Mouse (Mus musculus): Measurements from ENCODE around the gene Cdc16. TPM values are rescaled to one million over a fixed set of nuclear protein-coding genes. Genes with fewer than 3 reads are reported as not detected.
"Not testable (repeated sequence)": the region's sequence is repeated elsewhere in the genome, so short reads cannot be mapped to it uniquely, and the experiment has no call there.

Cdc16 gene
- polyA plus RNA-seq, 1 experiment = 80.5 TPM

DNA sequence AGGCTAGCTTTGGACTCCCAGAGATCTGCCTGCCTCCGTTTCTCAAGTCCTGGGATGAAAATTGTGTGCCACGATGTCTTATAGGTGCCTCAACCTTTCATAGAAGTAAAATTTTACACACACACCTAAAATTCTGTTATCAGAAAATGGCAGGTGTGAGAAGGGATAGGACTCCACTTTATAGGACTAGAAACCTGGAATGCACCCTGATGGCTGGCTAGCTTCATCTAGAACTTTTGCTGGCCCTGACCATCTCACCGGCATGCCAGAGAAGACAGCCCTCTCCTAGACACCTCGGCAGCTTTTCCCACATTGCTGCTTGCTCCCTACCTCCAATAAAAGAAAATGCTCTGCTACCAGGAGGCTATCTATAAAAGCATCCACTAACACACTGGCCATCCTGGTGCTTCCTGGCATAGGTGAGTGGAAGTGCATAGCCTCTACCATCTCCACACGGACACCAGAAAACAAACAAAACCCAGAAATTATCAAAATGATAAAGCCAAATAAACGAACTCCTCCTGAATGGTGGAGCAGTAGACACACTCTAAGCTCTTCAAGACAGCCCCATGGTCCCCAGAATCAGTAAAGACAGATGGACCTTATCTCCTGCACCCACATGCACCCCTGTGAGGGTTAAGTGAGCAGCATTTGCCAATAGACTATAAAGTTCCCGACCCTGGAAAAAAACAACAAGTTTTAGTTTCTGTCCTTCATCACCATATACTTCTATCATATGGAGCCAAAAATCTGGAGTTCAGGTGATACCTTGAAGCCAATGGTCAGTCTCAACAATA, 16.5 kb upstream of the Cdc16 start:
- Histone ChIP-seq H3K27ac (ENCODE audit: insufficient read depth, low read length) (no peak overlapping the region), H3K27me3 (ENCODE audit: control insufficient read depth, insufficient read depth, low read length, poor library complexity, severe bottlenecking) (no peaks in the 10 kb centered on the region), H3K9ac (ENCODE audit: low read depth, poor library complexity, severe bottlenecking) (no peak overlapping the region), H3K4me3 (ENCODE audit: low read depth, low read length) (no peak overlapping the region), H3K36me3 (ENCODE audit: control insufficient read depth, insufficient read depth, low read length, poor library complexity, severe bottlenecking) (no peaks in the 10 kb centered on the region), H3K9me3 (replicated peaks; ENCODE audit: control insufficient read depth, insufficient read depth, low read length, poor library complexity, severe bottlenecking) (no peaks in the 10 kb centered on the region), H3K4me1 (ENCODE audit: control insufficient read depth, insufficient read depth, low read length) (no peaks in the 10 kb centered on the region)
- TF ChIP-seq POLR2A (IDR thresholded peaks at IDR 0.05; ENCODE audit: insufficient read depth, low read length) = no peak
- TF ChIP-seq EP300 (IDR thresholded peaks at IDR 0.05; ENCODE audit: insufficient read depth, low read depth, low read length) = no peak
- no peak for TF ChIP-seq CTCF (IDR thresholded peaks at IDR 0.05; ENCODE audit: low read depth, low read length)

DNA sequence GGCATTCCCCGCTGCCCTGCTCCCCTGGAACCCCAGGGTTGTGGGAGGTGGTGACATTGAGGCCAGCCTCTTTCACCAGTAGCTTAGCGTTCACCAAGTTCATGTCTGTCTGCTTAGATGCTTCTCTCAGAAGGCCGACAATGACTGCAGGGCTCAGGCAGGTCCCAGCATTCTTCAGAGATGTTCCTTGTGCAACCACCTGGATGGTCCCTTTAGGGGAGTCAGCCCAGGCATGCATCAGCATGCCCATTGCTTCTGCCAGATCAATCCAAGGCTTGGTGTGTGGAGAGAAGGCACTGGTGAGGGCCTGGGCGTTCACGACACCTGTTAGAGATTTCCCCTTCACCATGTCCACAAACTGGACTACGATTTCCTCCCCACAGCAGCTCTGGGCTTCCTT, 11.3 kb upstream of the Cdc16 start:
- H3K9ac ChIP-seq (ENCODE audit: low read depth, poor library complexity, severe bottlenecking); H3K4me1 ChIP-seq (ENCODE audit: control insufficient read depth, insufficient read depth, low read length); H3K9me3 ChIP-seq (replicated peaks; ENCODE audit: control insufficient read depth, insufficient read depth, low read length, poor library complexity, severe bottlenecking); H3K27ac ChIP-seq (ENCODE audit: insufficient read depth, low read length); H3K4me3 ChIP-seq (ENCODE audit: low read depth, low read length); H3K27me3 ChIP-seq (ENCODE audit: control insufficient read depth, insufficient read depth, low read length, poor library complexity, severe bottlenecking); H3K36me3 ChIP-seq (ENCODE audit: control insufficient read depth, insufficient read depth, low read length, poor library complexity, severe bottlenecking): not testable (repeated sequence)

DNA sequence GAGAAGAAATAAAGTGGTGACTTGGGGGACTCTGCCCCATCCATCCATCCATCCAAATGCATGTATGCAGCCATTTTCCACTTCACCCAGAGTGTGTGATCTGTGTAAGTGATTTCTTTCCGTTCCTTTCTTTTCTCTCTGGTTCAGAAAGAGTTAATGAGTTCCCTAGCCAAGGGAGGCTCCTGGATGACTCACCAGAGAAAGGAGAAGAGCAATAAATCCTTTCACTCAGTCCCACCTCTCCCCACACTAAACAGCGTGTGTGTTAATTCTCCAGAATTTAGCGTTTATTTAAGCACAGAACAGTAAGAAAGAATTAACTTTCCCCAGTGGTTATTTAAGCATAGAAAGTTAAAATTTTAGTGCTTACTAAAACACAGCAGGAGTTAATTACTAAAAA, 9.8 kb upstream of the Cdc16 start:
- Histone ChIP-seq H3K4me1 (ENCODE audit: control insufficient read depth, insufficient read depth, low read length) (no peaks in the 10 kb centered on the region), H3K27me3 (ENCODE audit: control insufficient read depth, insufficient read depth, low read length, poor library complexity, severe bottlenecking) (no peaks in the 10 kb centered on the region), H3K4me3 (ENCODE audit: low read depth, low read length) (no peak overlapping the region), H3K36me3 (ENCODE audit: control insufficient read depth, insufficient read depth, low read length, poor library complexity, severe bottlenecking) (no peaks in the 10 kb centered on the region), H3K27ac (ENCODE audit: insufficient read depth, low read length) (no peak overlapping the region), H3K9ac (ENCODE audit: low read depth, poor library complexity, severe bottlenecking) (no peak overlapping the region), H3K9me3 (replicated peaks; ENCODE audit: control insufficient read depth, insufficient read depth, low read length, poor library complexity, severe bottlenecking) (no peaks in the 10 kb centered on the region)
- no peak for TF ChIP-seq EP300 (IDR thresholded peaks at IDR 0.05; ENCODE audit: insufficient read depth, low read depth, low read length)
- no peak for TF ChIP-seq POLR2A (IDR thresholded peaks at IDR 0.05; ENCODE audit: insufficient read depth, low read length)
- no peak for TF ChIP-seq CTCF (IDR thresholded peaks at IDR 0.05; ENCODE audit: low read depth, low read length)

DNA sequence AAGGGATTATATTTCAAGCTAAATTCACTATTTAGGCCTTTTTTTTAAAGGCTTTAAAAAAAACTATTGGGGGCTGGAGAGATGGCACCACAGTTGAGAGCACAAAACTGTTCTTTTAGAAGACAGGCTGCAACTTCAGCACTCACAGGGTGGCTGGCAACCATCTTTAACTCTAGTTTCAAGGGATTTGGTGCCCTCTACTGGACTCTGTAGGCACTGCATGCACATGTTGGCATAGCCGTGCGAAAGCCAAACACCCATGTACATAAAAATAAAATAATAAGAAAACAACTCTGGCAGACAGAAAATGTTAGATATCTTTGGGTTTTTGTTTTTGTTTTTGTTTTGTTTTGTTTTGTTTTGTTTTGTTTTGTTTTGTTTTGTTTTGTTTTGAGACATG, 3.8 kb upstream of the Cdc16 start:
- Histone ChIP-seq H3K9me3 (replicated peaks; ENCODE audit: control insufficient read depth, insufficient read depth, low read length, poor library complexity, severe bottlenecking) (no peaks in the 10 kb centered on the region), H3K27me3 (ENCODE audit: control insufficient read depth, insufficient read depth, low read length, poor library complexity, severe bottlenecking) (no peaks in the 10 kb centered on the region), H3K27ac (ENCODE audit: insufficient read depth, low read length) (no peak overlapping the region), H3K4me1 (ENCODE audit: control insufficient read depth, insufficient read depth, low read length) (no peaks in the 10 kb centered on the region), H3K36me3 (ENCODE audit: control insufficient read depth, insufficient read depth, low read length, poor library complexity, severe bottlenecking) (no peaks in the 10 kb centered on the region), H3K4me3 (ENCODE audit: low read depth, low read length) (no peak overlapping the region), H3K9ac (ENCODE audit: low read depth, poor library complexity, severe bottlenecking) (no peak overlapping the region)
- TF ChIP-seq EP300 (IDR thresholded peaks at IDR 0.05; ENCODE audit: insufficient read depth, low read depth, low read length) (no peak), CTCF (IDR thresholded peaks at IDR 0.05; ENCODE audit: low read depth, low read length) (peak; percentile 74), POLR2A (IDR thresholded peaks at IDR 0.05; ENCODE audit: insufficient read depth, low read length) (no peak)

DNA sequence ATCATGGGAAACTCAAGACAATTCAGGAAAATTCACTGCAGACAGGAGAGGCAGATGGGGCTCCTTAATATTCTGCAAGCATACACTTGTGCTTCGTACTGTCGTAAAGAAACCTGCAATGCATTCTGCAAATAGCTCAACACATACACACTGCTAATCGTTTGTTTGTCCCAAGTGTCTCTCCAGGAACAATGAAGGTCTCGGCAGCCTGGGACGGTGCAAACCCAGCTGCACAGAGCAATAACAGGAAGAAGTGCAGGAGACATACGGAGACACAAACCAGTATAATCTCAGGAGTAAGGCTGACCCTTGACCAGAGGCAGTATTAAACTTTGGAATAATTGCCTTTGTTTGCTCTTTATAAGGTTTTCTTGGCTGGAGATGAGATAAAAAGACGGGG, 996 bp upstream of the Cdc16 start:
- peaks cover 11% of the 10 kb centered on the region for H3K36me3 ChIP-seq (ENCODE audit: control insufficient read depth, insufficient read depth, low read length, poor library complexity, severe bottlenecking)
- TF ChIP-seq CTCF (IDR thresholded peaks at IDR 0.05; ENCODE audit: low read depth, low read length) = no peak
- no peak for TF ChIP-seq POLR2A (IDR thresholded peaks at IDR 0.05; ENCODE audit: insufficient read depth, low read length)
- no peak for TF ChIP-seq EP300 (IDR thresholded peaks at IDR 0.05; ENCODE audit: insufficient read depth, low read depth, low read length)
- H3K9ac ChIP-seq (ENCODE audit: low read depth, poor library complexity, severe bottlenecking) = no peak overlapping the region
- H3K4me3 ChIP-seq (ENCODE audit: low read depth, low read length) = no peak overlapping the region
- H3K9me3 ChIP-seq (replicated peaks; ENCODE audit: control insufficient read depth, insufficient read depth, low read length, poor library complexity, severe bottlenecking) = no peaks in the 10 kb centered on the region
- no peak overlapping the region for H3K27ac ChIP-seq (ENCODE audit: insufficient read depth, low read length)
- H3K4me1 ChIP-seq (ENCODE audit: control insufficient read depth, insufficient read depth, low read length) = no peaks in the 10 kb centered on the region
- H3K27me3 ChIP-seq (ENCODE audit: control insufficient read depth, insufficient read depth, low read length, poor library complexity, severe bottlenecking) = no peaks in the 10 kb centered on the region

DNA sequence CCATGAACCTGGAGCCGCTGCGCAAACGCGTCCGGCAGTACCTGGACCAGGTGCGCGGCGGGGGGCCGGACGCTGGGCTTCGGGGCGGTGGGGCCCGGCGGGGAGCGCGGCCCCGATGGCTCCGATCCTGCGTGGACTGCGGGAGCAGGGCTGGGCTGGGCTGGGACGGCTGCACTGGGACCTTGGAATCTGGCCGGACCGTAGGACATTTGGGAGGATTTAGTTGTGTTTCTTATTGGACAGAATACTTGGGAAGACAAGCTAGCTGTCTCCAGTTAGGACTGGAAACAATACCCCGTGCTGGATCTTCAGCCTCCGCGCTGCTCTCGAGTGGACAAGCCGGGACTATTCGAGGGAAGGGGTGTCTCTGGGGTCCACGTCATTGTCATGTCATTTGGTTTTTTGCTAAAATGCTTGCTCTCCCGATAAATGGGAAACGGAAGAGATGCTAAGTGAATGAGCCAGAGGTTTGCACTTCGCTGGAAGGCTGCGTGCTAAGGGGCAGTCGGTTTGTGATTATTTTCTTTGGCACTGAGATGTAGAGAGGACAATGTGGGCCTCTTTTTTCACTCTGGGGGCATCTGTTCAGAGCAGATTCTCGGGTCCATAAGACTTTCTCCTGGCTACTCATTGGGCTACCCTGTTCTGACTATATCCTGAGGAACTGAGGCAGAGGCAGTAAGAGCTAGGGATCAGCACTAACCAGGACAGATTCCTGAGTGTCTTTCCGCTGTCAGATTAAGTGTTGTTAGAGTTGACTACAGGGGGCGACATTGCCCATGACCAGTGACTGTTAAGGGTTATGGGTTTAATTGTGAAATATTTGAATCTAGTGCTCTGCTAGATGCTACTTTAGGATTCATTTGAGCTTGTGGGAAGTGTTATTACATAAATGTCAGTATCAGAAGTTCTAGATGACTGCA, 590 bp downstream of the Cdc16 start:
- peak overlapping the region; percentile 92 for H3K9ac ChIP-seq (ENCODE audit: low read depth, poor library complexity, severe bottlenecking)
- H3K4me3 ChIP-seq (ENCODE audit: low read depth, low read length) = peak overlapping the region; percentile 92
- no peaks in the 10 kb centered on the region for H3K9me3 ChIP-seq (replicated peaks; ENCODE audit: control insufficient read depth, insufficient read depth, low read length, poor library complexity, severe bottlenecking)
- peaks cover 24% of the 10 kb centered on the region for H3K36me3 ChIP-seq (ENCODE audit: control insufficient read depth, insufficient read depth, low read length, poor library complexity, severe bottlenecking)
- no peak overlapping the region for H3K27ac ChIP-seq (ENCODE audit: insufficient read depth, low read length)
- H3K4me1 ChIP-seq (ENCODE audit: control insufficient read depth, insufficient read depth, low read length) = no peaks in the 10 kb centered on the region
- no peaks in the 10 kb centered on the region for H3K27me3 ChIP-seq (ENCODE audit: control insufficient read depth, insufficient read depth, low read length, poor library complexity, severe bottlenecking)
- TF ChIP-seq POLR2A (IDR thresholded peaks at IDR 0.05; ENCODE audit: insufficient read depth, low read length) (no peak), CTCF (IDR thresholded peaks at IDR 0.05; ENCODE audit: low read depth, low read length) (no peak), EP300 (IDR thresholded peaks at IDR 0.05; ENCODE audit: insufficient read depth, low read depth, low read length) (no peak)
